Mouse (Mus musculus): Measurements from ENCODE around the gene Kpna6. TPM values are rescaled to one million over a fixed set of nuclear protein-coding genes. Genes with fewer than 3 reads are reported as not detected.
A peak's percentile ranks its signal among the peaks of the same experiment; 100 is the strongest.

The Kpna6 gene
- total and polyA plus RNA-seq, 2 experiments from 2014 or later = 11.2 to 60.5 TPM

DNA sequence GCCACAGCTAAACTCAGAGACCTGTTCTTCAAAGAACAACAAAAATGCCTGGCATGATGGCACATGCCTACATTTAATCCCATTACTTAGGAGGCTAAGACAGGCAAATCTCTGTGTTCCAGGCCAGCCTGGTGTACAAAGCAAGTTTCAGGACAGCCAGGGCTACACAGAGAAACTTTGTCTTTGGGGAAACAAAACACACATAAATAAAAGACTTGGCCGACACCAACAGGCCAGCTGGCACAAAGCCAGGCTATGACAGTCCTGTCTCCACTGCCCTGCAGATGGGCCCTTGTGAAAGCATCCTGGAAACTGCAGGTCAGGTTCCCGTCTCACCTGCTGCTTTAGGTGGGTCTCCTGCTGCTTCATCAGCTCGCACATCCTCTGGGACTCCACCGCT, 41.6 kb downstream of the Kpna6 start:
- no peak for TF ChIP-seq CTCF (IDR thresholded peaks at IDR 0.05; ENCODE audit: low read depth)
- Histone ChIP-seq H3K9ac (no peak overlapping the region), H3K4me3 (ENCODE audit: low read depth, low read length) (no peak overlapping the region), H3K4me2 (ENCODE audit: low read depth) (no peak overlapping the region), H3K36me3 (ENCODE audit: insufficient read depth) (peaks cover 85% of the 10 kb centered on the region), H3K27me3 (ENCODE audit: insufficient read depth, low read length) (no peaks in the 10 kb centered on the region), H3K9me3 (ENCODE audit: low read length) (no peaks in the 10 kb centered on the region), H3K4me1 (ENCODE audit: insufficient read depth) (no peaks in the 10 kb centered on the region), H3K27ac (ENCODE audit: low read depth, low read length) (no peak overlapping the region)
- WGBS = 59% methylated on average over 4 of the region's 4 CpGs
- DNase-seq = no peak
- no peak for ATAC-seq

DNA sequence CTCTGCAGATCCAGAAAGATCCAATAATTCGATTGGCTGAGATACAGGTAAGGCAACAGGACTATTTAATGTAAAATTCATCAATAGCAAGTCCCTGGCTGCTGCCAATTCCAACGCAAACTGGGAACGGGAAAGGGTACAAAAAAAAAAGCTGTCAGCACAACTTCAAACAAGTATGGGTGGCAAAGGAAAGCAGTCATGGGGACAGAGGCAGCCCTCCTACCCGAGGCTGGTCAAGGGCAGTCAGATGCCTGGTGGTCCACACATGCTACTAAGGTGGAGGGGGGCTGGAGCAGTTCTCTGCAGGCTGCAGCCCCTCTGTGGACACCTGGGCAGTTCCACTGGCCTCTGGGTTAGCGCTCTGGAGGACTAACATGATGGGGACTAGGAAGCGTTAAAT, 46.5 kb downstream of the Kpna6 start:
- no peak overlapping the region for H3K4me2 ChIP-seq (ENCODE audit: low read depth)
- H3K27me3 ChIP-seq (ENCODE audit: insufficient read depth, low read length) = no peaks in the 10 kb centered on the region
- no peak for TF ChIP-seq CTCF (IDR thresholded peaks at IDR 0.05; ENCODE audit: low read depth)
- peaks cover 21% of the 10 kb centered on the region for H3K4me1 ChIP-seq (ENCODE audit: insufficient read depth)
- no peaks in the 10 kb centered on the region for H3K9me3 ChIP-seq (ENCODE audit: low read length)
- no peak overlapping the region for H3K4me3 ChIP-seq (ENCODE audit: low read depth, low read length)
- H3K36me3 ChIP-seq (ENCODE audit: insufficient read depth) = peaks cover 47% of the 10 kb centered on the region
- DNase-seq (no peak), ATAC-seq (no peak)
- no peak overlapping the region for H3K9ac ChIP-seq
- 73% methylated on average over 6 of the region's 6 CpGs for WGBS
- H3K27ac ChIP-seq (ENCODE audit: low read depth, low read length) = no peak overlapping the region; the same call in 1 of the 2 replicates

DNA sequence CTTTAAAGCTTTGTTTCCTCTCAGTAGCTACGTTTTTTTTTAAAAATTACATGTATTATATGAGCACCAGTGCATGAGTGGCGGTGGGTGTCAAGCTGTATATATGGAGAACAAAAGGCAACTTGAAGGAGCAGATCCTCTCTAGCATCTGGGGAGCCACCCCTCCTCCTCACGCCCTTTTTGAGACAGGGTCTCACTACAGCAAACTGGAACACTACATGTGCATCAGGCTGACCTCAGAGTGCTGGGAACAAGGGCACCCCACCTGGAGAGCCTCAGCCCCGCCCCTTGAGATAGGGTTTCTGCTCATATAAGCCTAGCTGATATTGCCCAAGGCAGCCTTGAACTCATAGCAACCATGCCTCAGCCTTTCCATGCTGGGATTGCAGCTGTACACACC, 47.1 kb downstream of the Kpna6 start:
- H3K27ac ChIP-seq (ENCODE audit: low read depth, low read length) = peak overlapping the region; percentile 98
- no peaks in the 10 kb centered on the region for H3K27me3 ChIP-seq (ENCODE audit: insufficient read depth, low read length)
- DNase-seq = no peak
- H3K9me3 ChIP-seq (ENCODE audit: low read length) = no peaks in the 10 kb centered on the region
- 42% methylated on average over 4 of the region's 4 CpGs for WGBS
- H3K4me1 ChIP-seq (ENCODE audit: insufficient read depth) = peaks cover 21% of the 10 kb centered on the region
- ATAC-seq = no peak
- no peak for TF ChIP-seq CTCF (IDR thresholded peaks at IDR 0.05; ENCODE audit: low read depth)
- peak overlapping the region; percentile 93 for H3K9ac ChIP-seq
- H3K4me2 ChIP-seq (ENCODE audit: low read depth) = peak overlapping the region; percentile 88
- no peak overlapping the region for H3K4me3 ChIP-seq (ENCODE audit: low read depth, low read length)
- H3K36me3 ChIP-seq (ENCODE audit: insufficient read depth) = peaks cover 46% of the 10 kb centered on the region

GRCm38 (mm10) chr4:129625029-129625370, 47.6 kb downstream of the Kpna6 start:
- DNase-seq (peak; percentile 80), ATAC-seq (peak; percentile 7)
- peaks cover 41% of the 10 kb centered on the region for H3K36me3 ChIP-seq (ENCODE audit: insufficient read depth)
- peak overlapping the region; percentile 98 for H3K27ac ChIP-seq (ENCODE audit: low read depth, low read length)
- H3K27me3 ChIP-seq (ENCODE audit: insufficient read depth, low read length) = no peaks in the 10 kb centered on the region
- no peak for TF ChIP-seq CTCF (IDR thresholded peaks at IDR 0.05; ENCODE audit: low read depth)
- WGBS = 0% methylated on average over 6 of the region's 6 CpGs
- H3K4me2 ChIP-seq (ENCODE audit: low read depth) = peak overlapping the region; percentile 88
- H3K4me3 ChIP-seq (ENCODE audit: low read depth, low read length) = peak overlapping the region; percentile 66
- no peaks in the 10 kb centered on the region for H3K9me3 ChIP-seq (ENCODE audit: low read length)
- H3K4me1 ChIP-seq (ENCODE audit: insufficient read depth) = peaks cover 21% of the 10 kb centered on the region
- H3K9ac ChIP-seq = peak overlapping the region; percentile 93

DNA sequence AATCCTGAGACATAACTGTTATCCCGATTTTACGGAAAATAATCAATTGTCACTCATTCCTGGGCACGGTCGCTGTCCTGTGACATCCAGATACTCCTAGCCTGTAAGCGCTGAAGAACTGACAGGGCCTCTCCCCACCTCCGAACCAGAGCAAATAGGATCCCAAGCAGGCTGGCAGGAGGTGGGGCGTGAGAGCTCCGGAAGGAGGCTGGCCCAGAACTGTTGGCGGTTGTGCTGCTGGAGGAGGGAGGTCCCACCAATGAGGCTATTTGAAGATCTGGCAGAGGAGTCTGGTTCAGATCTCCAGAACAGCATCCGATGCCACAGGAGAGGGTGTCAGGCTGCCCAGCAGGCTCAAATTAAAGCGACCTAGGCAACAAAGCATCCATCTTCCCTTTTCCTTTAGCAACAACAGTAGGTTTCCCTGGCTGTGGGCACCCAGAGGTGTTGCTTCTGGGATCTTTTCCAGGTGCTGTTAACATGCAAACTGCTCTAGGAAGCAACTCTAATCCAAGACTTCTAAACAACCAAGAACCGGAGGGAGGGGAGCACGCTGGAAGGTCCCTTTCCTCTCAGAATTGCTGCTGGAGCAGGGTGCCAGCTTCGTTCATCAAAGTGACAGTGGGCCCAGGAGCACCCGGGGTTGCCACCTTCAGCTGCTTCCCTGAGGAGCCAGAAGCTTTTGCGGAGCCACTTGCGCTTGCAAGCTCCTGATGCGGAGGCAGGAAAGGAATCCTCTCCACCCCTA, 48.1 kb downstream of the Kpna6 start:
- ATAC-seq = peak; percentile 98
- H3K4me2 ChIP-seq (ENCODE audit: low read depth) = peak overlapping the region; percentile 88
- 0% methylated on average over 18 of the region's 18 CpGs for WGBS
- TF ChIP-seq CTCF (IDR thresholded peaks at IDR 0.05; ENCODE audit: low read depth) = no peak
- H3K4me1 ChIP-seq (ENCODE audit: insufficient read depth) = peaks cover 21% of the 10 kb centered on the region
- H3K36me3 ChIP-seq (ENCODE audit: insufficient read depth) = peaks cover 37% of the 10 kb centered on the region
- peak; percentile 96 for DNase-seq
- H3K27me3 ChIP-seq (ENCODE audit: insufficient read depth, low read length) = no peaks in the 10 kb centered on the region
- H3K9me3 ChIP-seq (ENCODE audit: low read length) = no peaks in the 10 kb centered on the region
- H3K9ac ChIP-seq = peak overlapping the region; percentile 93
- peak overlapping the region; percentile 98 for H3K27ac ChIP-seq (ENCODE audit: low read depth, low read length)
- peak overlapping the region; percentile 66 for H3K4me3 ChIP-seq (ENCODE audit: low read depth, low read length)

- Histone ChIP-seq H3K4me3 (ENCODE audit: low read depth, low read length) (peak within 1 kb of the TSS; percentile 66), H3K27ac (ENCODE audit: low read depth, low read length) (peak within 1 kb of the TSS; percentile 98), H3K27me3 (ENCODE audit: insufficient read depth, low read length) (no peaks in the 10 kb centered on the region), H3K9ac (peak within 1 kb of the TSS; percentile 93), H3K4me1 (ENCODE audit: insufficient read depth) (peaks cover 21% of the 10 kb centered on the region), H3K4me2 (ENCODE audit: low read depth) (peak within 1 kb of the TSS; percentile 88), H3K9me3 (ENCODE audit: low read length) (no peaks in the 10 kb centered on the region), H3K36me3 (ENCODE audit: insufficient read depth) (peaks cover 30% of the 10 kb centered on the region)
- 2% methylated on average over 10 of the region's 10 CpGs for WGBS
- DNase-seq = peak; percentile 86
- no peak for TF ChIP-seq CTCF (IDR thresholded peaks at IDR 0.05; ENCODE audit: low read depth)
- peak; percentile 52 for ATAC-seq
These were observed 48.9 kb downstream of the Kpna6 start, which contains the start of gene Ccdc28b for GRCm38 (mm10) chr4:129623681-129624091. Gene Ccdc28b, minus strand, starts transcription at chr4:129623947.

- H3K9ac ChIP-seq = peak overlapping the region; percentile 93
- H3K36me3 ChIP-seq (ENCODE audit: insufficient read depth) = peaks cover 22% of the 10 kb centered on the region
- H3K27ac ChIP-seq (ENCODE audit: low read depth, low read length) = peak overlapping the region; percentile 98
- H3K9me3 ChIP-seq (ENCODE audit: low read length) = no peaks in the 10 kb centered on the region
- H3K4me2 ChIP-seq (ENCODE audit: low read depth) = peak overlapping the region; percentile 88
- peak overlapping the region; percentile 66 for H3K4me3 ChIP-seq (ENCODE audit: low read depth, low read length)
- no peak for TF ChIP-seq CTCF (IDR thresholded peaks at IDR 0.05; ENCODE audit: low read depth)
- H3K4me1 ChIP-seq (ENCODE audit: insufficient read depth) = peaks cover 28% of the 10 kb centered on the region
- DNase-seq = peak; percentile 20
- no peaks in the 10 kb centered on the region for H3K27me3 ChIP-seq (ENCODE audit: insufficient read depth, low read length)
- 16% methylated on average over 8 of the region's 8 CpGs for WGBS
- no peak for ATAC-seq
These were observed 49.6 kb downstream of the Kpna6 start for GRCm38 (mm10) chr4:129622803-129623535.
